Mouse (Mus musculus): ENCODE measurements around the gene Gcdh.

DNA sequence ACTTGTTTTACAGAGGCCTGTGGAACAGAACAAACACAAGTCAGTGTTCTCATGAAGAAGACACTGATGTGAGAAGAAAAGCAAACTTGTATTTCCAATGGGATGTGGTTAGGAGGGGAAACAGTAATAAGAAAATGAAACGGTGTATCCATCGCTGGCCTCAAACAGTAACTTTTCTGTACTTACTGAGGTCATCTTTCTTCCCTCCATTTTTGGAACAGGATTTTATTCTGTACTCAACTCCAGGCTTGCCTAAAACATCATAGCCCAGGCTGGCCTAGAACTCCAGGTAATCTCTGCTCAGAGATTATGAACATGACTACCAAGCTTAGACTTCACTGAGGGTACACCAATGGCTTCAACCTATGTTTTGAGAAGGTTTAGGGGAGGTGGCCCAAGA, 54.3 kb downstream of the Gcdh start:
- TF ChIP-seq GATA1 (IDR thresholded peaks at IDR 0.05; ENCODE audit: borderline replicate concordance, low read length) (no peak), FLI1 (IDR thresholded peaks at IDR 0.05; ENCODE audit: low read length) (no peak)

Measured in megakaryocyte, embryonic 14.5 days (primary cell).